Mouse (Mus musculus) urinary bladder, adult 2 months (tissue): Measurements from ENCODE around the gene Sprr3. TPM values are rescaled to one million over a fixed set of nuclear protein-coding genes. Genes with fewer than 3 reads are reported as not detected.
"Not testable (repeated sequence)": the region's sequence is repeated elsewhere in the genome, so short reads cannot be mapped to it uniquely, and the experiment has no call there.

Experiments
- DNase-seq: peaks from one replicate; pipeline ENCODE4 v3.0.0; 2022; ENCODE audit warnings: low spot score
- polyA plus RNA-seq: library from polyadenylated mRNA; depleted of rRNA; stranded (reverse); fragments of >200 nt; gene quantifications from 2 replicates; pipeline ENCODE4 v1.2.3, GENCODE M21; 2012; rRNA removed

Gene Sprr3
- 0.17 and 0.18 TPM in 2 replicates for polyA plus RNA-seq

- DNase-seq = no peak
These were observed at the start of gene Sprr3 for GRCm38 (mm10) chr3:92458620-92459019. Gene Sprr3 (minus strand): TSS chr3:92458720.

- DNase-seq = no peak
These were observed 49.7 kb upstream of the Sprr3 start for GRCm38 (mm10) chr3:92508185-92508584.

GRCm38 (mm10) chr3:92503528-92503927 lies 45.0 kb upstream of the Sprr3 start:
- no peak for DNase-seq

GRCm38 (mm10) chr3:92500393-92500792 lies 41.9 kb upstream of the Sprr3 start, which contains the start of gene Sprr4:
Gene Sprr4 (minus strand): TSS chr3:92500493.
- DNase-seq = no peak

GRCm38 (mm10) chr3:92490262-92490661 lies 31.7 kb upstream of the Sprr3 start:
- DNase-seq = not testable (repeated sequence)

GRCm38 (mm10) chr3:92486307-92486706 lies 27.8 kb upstream of the Sprr3 start:
- DNase-seq = no peak

- DNase-seq = no peak
These were observed 27.3 kb upstream of the Sprr3 start, which contains the start of gene Sprr1a for GRCm38 (mm10) chr3:92485863-92486262. Gene Sprr1a (minus strand): TSS chr3:92485895.

GRCm38 (mm10) chr3:92481249-92481648 lies 22.7 kb upstream of the Sprr3 start:
- DNase-seq = not testable (repeated sequence)

- DNase-seq = no peak
These were observed 11.6 kb upstream of the Sprr3 start for GRCm38 (mm10) chr3:92470111-92470510.

GRCm38 (mm10) chr3:92467424-92467823 lies 8.9 kb upstream of the Sprr3 start:
- no peak for DNase-seq

- no peak for DNase-seq
These were observed 8.1 kb upstream of the Sprr3 start for GRCm38 (mm10) chr3:92466576-92466975.

- DNase-seq = no peak
These were observed 3.4 kb downstream of the Sprr3 start for GRCm38 (mm10) chr3:92455151-92455550.

GRCm38 (mm10) chr3:92440177-92440576 lies 18.3 kb downstream of the Sprr3 start:
- no peak for DNase-seq

- DNase-seq = no peak
These were observed 19.8 kb downstream of the Sprr3 start, which contains the start of gene Sprr1b for GRCm38 (mm10) chr3:92438689-92439088. Gene Sprr1b (minus strand): TSS chr3:92438789.

- DNase-seq = no peak
These were observed 26.2 kb downstream of the Sprr3 start, which contains the start of gene Sprr2k for GRCm38 (mm10) chr3:92432282-92432681. Gene Sprr2k (plus strand): TSS chr3:92432582.

- DNase-seq = no peak
These were observed 29.2 kb downstream of the Sprr3 start, which contains the start of gene Gm9774 for GRCm38 (mm10) chr3:92429323-92429722. Gene Gm9774 (minus strand): TSS chr3:92429423.

- DNase-seq = no peak
These were observed 40.7 kb downstream of the Sprr3 start, which contains the start of gene Sprr2j-ps for GRCm38 (mm10) chr3:92417782-92418181. Gene Sprr2j-ps (plus strand): TSS chr3:92418082.

- no peak for DNase-seq
These were observed 50.8 kb downstream of the Sprr3 start, which contains the start of gene Sprr2i for GRCm38 (mm10) chr3:92407691-92408090. Gene Sprr2i (plus strand): TSS chr3:92407991.

Other genes starting within 250 kb of the Sprr3 start
- 200 and 292 TPM in 2 replicates for gene Sprr2a1, start 242.9 kb downstream of the Sprr3 start, polyA plus RNA-seq
- 14,912 and 26,019 TPM in 2 replicates for gene Sprr2a2, start 242.8 kb downstream of the Sprr3 start, polyA plus RNA-seq
- gene Sprr2a3, start 173.3 kb downstream of the Sprr3 start, polyA plus RNA-seq = 820 and 1,217 TPM in 2 replicates
- 0.19 TPM in 1 of 2 replicates, not detected in the other for gene Sprr2b, start 142.1 kb downstream of the Sprr3 start, polyA plus RNA-seq
- not detected in 2 replicates for gene Sprr2d, start 119.6 kb downstream of the Sprr3 start, polyA plus RNA-seq
- gene Sprr2e, start 106.6 kb downstream of the Sprr3 start, polyA plus RNA-seq = not detected in 2 replicates
- 2.6 and 2.8 TPM in 2 replicates for gene Sprr2f, start 93.5 kb downstream of the Sprr3 start, polyA plus RNA-seq
- not detected in 2 replicates for gene Sprr2h, start 73.0 kb downstream of the Sprr3 start, polyA plus RNA-seq
- not detected in 2 replicates for gene Sprr2i, start 50.7 kb downstream of the Sprr3 start, polyA plus RNA-seq
- not detected in 2 replicates for gene Sprr2j-ps, start 40.6 kb downstream of the Sprr3 start, polyA plus RNA-seq
- gene Gm9774, start 29.3 kb downstream of the Sprr3 start, polyA plus RNA-seq = 9.5 and 10.7 TPM in 2 replicates
- gene Sprr2k, start 26.1 kb downstream of the Sprr3 start, polyA plus RNA-seq = not detected in 2 replicates
- not detected in 2 replicates for gene Sprr1b, start 19.9 kb downstream of the Sprr3 start, polyA plus RNA-seq
- gene Sprr1a, start 27.2 kb upstream of the Sprr3 start, polyA plus RNA-seq = 1,821 and 2,005 TPM in 2 replicates
- not detected in 2 replicates for gene Sprr4, start 41.8 kb upstream of the Sprr3 start, polyA plus RNA-seq
- not detected in 2 replicates for gene 2310046K23Rik, start 75.8 kb upstream of the Sprr3 start, polyA plus RNA-seq
- 233 and 291 TPM in 2 replicates for gene Ivl, start 115.0 kb upstream of the Sprr3 start, polyA plus RNA-seq
- gene Smcp, start 130.3 kb upstream of the Sprr3 start, polyA plus RNA-seq = 0.18 TPM in 1 of 2 replicates, not detected in the other
- not detected in 2 replicates for gene 2210017I01Rik, start 148.8 kb upstream of the Sprr3 start, polyA plus RNA-seq
- 1.2 and 1.3 TPM in 2 replicates for gene Lce6a, start 162.9 kb upstream of the Sprr3 start, polyA plus RNA-seq
- not detected in 2 replicates for gene Lce1a1, start 189.6 kb upstream of the Sprr3 start, polyA plus RNA-seq
- not detected in 2 replicates for gene Lce1b, start 198.2 kb upstream of the Sprr3 start, polyA plus RNA-seq
- gene Lce1a2, start 211.6 kb upstream of the Sprr3 start, polyA plus RNA-seq = not detected in 2 replicates
- gene Lce1c, start 220.5 kb upstream of the Sprr3 start, polyA plus RNA-seq = 0.15 and 0.33 TPM in 2 replicates
- not detected in 2 replicates for gene Lce1d, start 228.5 kb upstream of the Sprr3 start, polyA plus RNA-seq